8 mouse cellular contexts compared by ENCODE assay signal in the genomic region with DNA sequence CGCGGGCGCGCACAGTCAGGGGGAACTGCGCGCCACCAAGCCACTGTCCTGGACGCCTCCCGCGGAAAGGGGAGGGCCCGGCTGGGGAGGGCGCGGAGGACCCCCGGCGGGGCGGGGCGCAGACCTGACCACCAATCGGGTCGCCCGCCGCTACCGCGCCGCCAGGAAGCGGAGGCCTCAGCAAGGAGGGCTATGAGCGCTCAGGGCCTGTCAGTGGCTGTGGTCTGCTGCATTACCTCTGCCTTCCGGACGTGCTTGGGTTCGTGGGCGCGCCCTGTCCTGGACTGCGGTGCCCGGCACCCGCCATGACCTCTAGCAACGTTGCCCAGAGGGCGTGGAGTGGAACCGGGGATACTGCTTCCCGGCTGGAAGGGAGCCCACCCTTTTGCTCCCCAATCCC.
DNase-seq lines count a peak whose midpoint lies in the region; ATAC-seq lines count a peak whose summit lies in the region.
"Not testable (repeated sequence)": the region's sequence is repeated elsewhere in the genome, so short reads cannot be mapped to it uniquely, and the experiment has no call there.

No protein-coding gene starts in this region.

- not testable (repeated sequence) for ATAC-seq in heart, embryonic 12.5 days (ENCODE audit: insufficient number of reproducible peaks, low FRiP score)
- ATAC-seq in intestine, embryonic 15.5 days = 0 out of 2 replicates have a peak, but pooled peaks have one; percentile 75

- not testable (repeated sequence) for H3K9me3 ChIP-seq in heart, embryonic 12.5 days (replicated peaks); intestine, embryonic 15.5 days; limb, embryonic 10.5 days (replicated peaks)

- H3K4me2 ChIP-seq in heart, embryonic 12.5 days = peak overlapping the region; percentile 62
- peak overlapping the region; percentile 53 for H3K4me2 ChIP-seq in intestine, embryonic 15.5 days (replicated peaks)

- peak overlapping the region; percentile 62 for H3K4me3 ChIP-seq in heart, embryonic 12.5 days
- peak overlapping the region; percentile 47 for H3K4me3 ChIP-seq in intestine, embryonic 15.5 days (replicated peaks)
- peak overlapping the region; percentile 55 for H3K4me3 ChIP-seq in limb, embryonic 10.5 days

- WGBS in heart, embryonic 12.5 days = under 1% methylated on average over 32 of the region's 37 CpGs
- WGBS in intestine, embryonic 15.5 days = 1% methylated on average over 34 of the region's 37 CpGs
- under 1% methylated on average over 35 of the region's 37 CpGs for WGBS in limb, embryonic 10.5 days

- peak; percentile 38 for DNase-seq in adrenal gland, adult 8-10 months
- peak; percentile 2 for DNase-seq in fibroblast of lung, adult 2 months (ENCODE audit: low read depth)
- DNase-seq in limb, embryonic 10.5 days (ENCODE audit: low spot score) = peak; percentile 69
- peak; percentile 3 for DNase-seq in lung, postnatal 14 days
- DNase-seq in ovary, postnatal 10 days (ENCODE audit: low spot score) = peak; percentile 2
- peak; percentile 3 to 11 for DNase-seq in thymus, postnatal 10 days (ENCODE audit: low spot score in 2 of 2)

- H3K27ac ChIP-seq in heart, embryonic 12.5 days (ENCODE audit: poor library complexity, severe bottlenecking); intestine, embryonic 15.5 days: not testable (repeated sequence)
- peak overlapping the region; percentile 82 for H3K27ac ChIP-seq in limb, embryonic 10.5 days

- not testable (repeated sequence) for H3K36me3 ChIP-seq in heart, embryonic 12.5 days; intestine, embryonic 15.5 days; limb, embryonic 10.5 days

- peak overlapping the region; percentile 73 for H3K9ac ChIP-seq in heart, embryonic 12.5 days
- peak overlapping the region; percentile 47 for H3K9ac ChIP-seq in intestine, embryonic 15.5 days

- not testable (repeated sequence) for H3K4me1 ChIP-seq in heart, embryonic 12.5 days (replicated peaks); intestine, embryonic 15.5 days (replicated peaks); limb, embryonic 10.5 days

- H3K27me3 ChIP-seq in heart, embryonic 12.5 days (replicated peaks); intestine, embryonic 15.5 days (replicated peaks); limb, embryonic 10.5 days (ENCODE audit: low read depth, poor library complexity, severe bottlenecking): not testable (repeated sequence)

Comparison
In these comparisons a context has a peak if more than half of its experiments do, and no peak if none do; other contexts are left out.
1. DNase-seq: peak in every context shown above with its lines; median percentile 69 in limb, embryonic 10.5 days; 38 in adrenal gland, adult 8-10 months; 7 in thymus, postnatal 10 days; 3 in lung, postnatal 14 days; 2 in fibroblast of lung, adult 2 months; 2 in ovary, postnatal 10 days.